Mouse (Mus musculus) liver, embryonic 13.5 days (tissue): ENCODE measurements around the gene Dok5. TPM values are rescaled to one million over a fixed set of nuclear protein-coding genes. Genes with fewer than 3 reads are reported as not detected.
A peak's percentile ranks its signal among the peaks of the same experiment; 100 is the strongest.

Experiments
- ATAC-seq: fragments of 200-750 bp; cut with Nextera tagmentation; 2 replicates; pipeline ENCODE4 v1.8.0; 2017; ENCODE audit warnings: low read depth, mild to moderate bottlenecking, moderate number of reproducible peaks, moderate library complexity
- DNase-seq: peaks from one replicate; pipeline ENCODE4 v3.0.0; 2022
- H3K27ac ChIP-seq: fragments of 300-500 bp; sonication (generic); 2 replicates; pipeline ENCODE4 v1.5.1; 2015; ENCODE audit warnings: moderate library complexity, mild to moderate bottlenecking, inconsistent platforms
- H3K27me3 ChIP-seq: fragments of 300-500 bp; sonication (generic); 2 replicates; pipeline ENCODE4 v1.6.1; 2015; ENCODE audit warnings: mild to moderate bottlenecking, inconsistent platforms
- H3K36me3 ChIP-seq: fragments of 300-500 bp; sonication (generic); 2 replicates; pipeline ENCODE4 v1.6.1; 2015; ENCODE audit warnings: mild to moderate bottlenecking, inconsistent platforms
- H3K4me1 ChIP-seq: fragments of 300-500 bp; sonication (generic); replicated peaks from 2 replicates; pipeline ENCODE4 v1.6.1; 2015; ENCODE audit warnings: inconsistent platforms
- H3K4me2 ChIP-seq: fragments of 300-500 bp; sonication (generic); 2 replicates; pipeline ENCODE4 v1.6.1; 2015; ENCODE audit warnings: inconsistent platforms, mild to moderate bottlenecking, moderate library complexity
- H3K4me3 ChIP-seq: fragments of 300-500 bp; sonication (generic); replicated peaks from 2 replicates; pipeline ENCODE4 v1.5.1; 2015; ENCODE audit warnings: mild to moderate bottlenecking, inconsistent platforms
- H3K9ac ChIP-seq: fragments of 300-500 bp; sonication (generic); 2 replicates; pipeline ENCODE4 v1.6.1; 2015; ENCODE audit warnings: mild to moderate bottlenecking, inconsistent platforms
- H3K9me3 ChIP-seq: fragments of 300-500 bp; sonication (generic); replicated peaks from 2 replicates; pipeline ENCODE4 v1.6.1; 2016; ENCODE audit warnings: inconsistent platforms
- WGBS: fragments of 180-500 bp; shearing (Covaris S2); methylation state at CpG from one replicate; pipeline ENCODE4 v1.1.7; 2015; ENCODE audit not compliant: insufficient replicate concordance; 5-methylcytosine and 5-hydroxymethylcytosine counted together
- polyA plus RNA-seq: library from polyadenylated mRNA; unstranded; fragments of >200 nt; fragmentation: Nextera tagmentation; extraction: Ambion mirVana; gene quantifications from 2 replicates; pipeline ENCODE4 v1.2.1, GENCODE M21; 2015

Gene Dok5
- polyA plus RNA-seq, 1 experiment from 2014 or later, result 0.47 TPM

- Histone ChIP-seq H3K27ac (no peak overlapping the region), H3K4me2 (no peak overlapping the region), H3K27me3 (no peaks in the 10 kb centered on the region), H3K9me3 (peaks cover 5% of the 10 kb centered on the region; the same call in 1 of the 2 replicates), H3K36me3 (no peaks in the 10 kb centered on the region), H3K9ac (no peak overlapping the region), H3K4me1 (no peaks in the 10 kb centered on the region), H3K4me3 (no peak overlapping the region)
- no peak for ATAC-seq
- 67% methylated on average over 9 of the region's 9 CpGs for WGBS
- DNase-seq, result no peak
Measured at GRCm38 (mm10) chr2:170862799-170863198, 131.2 kb downstream of the Dok5 start.

GRCm38 (mm10) chr2:170863201-170863600, 131.6 kb downstream of the Dok5 start:
- H3K27ac ChIP-seq, result no peak overlapping the region
- 80% methylated on average over 10 of the region's 10 CpGs for WGBS
- peaks cover 5% of the 10 kb centered on the region; the same call in 1 of the 2 replicates for H3K9me3 ChIP-seq
- DNase-seq (no peak), ATAC-seq (no peak)
- H3K4me2 ChIP-seq, result no peak overlapping the region
- H3K4me1 ChIP-seq, result no peaks in the 10 kb centered on the region
- no peaks in the 10 kb centered on the region for H3K36me3 ChIP-seq
- H3K9ac ChIP-seq, result no peak overlapping the region
- no peaks in the 10 kb centered on the region for H3K27me3 ChIP-seq
- H3K4me3 ChIP-seq, result no peak overlapping the region

- peaks cover 5% of the 10 kb centered on the region; the same call in 1 of the 2 replicates for H3K9me3 ChIP-seq
- no peak overlapping the region for H3K27ac ChIP-seq
- H3K4me1 ChIP-seq, result no peaks in the 10 kb centered on the region
- H3K4me3 ChIP-seq, result no peak overlapping the region
- DNase-seq (no peak), ATAC-seq (no peak)
- H3K27me3 ChIP-seq, result no peaks in the 10 kb centered on the region
- no peak overlapping the region for H3K9ac ChIP-seq
- 58% methylated on average over 5 of the region's 5 CpGs for WGBS
- no peak overlapping the region for H3K4me2 ChIP-seq
- no peaks in the 10 kb centered on the region for H3K36me3 ChIP-seq
Measured at GRCm38 (mm10) chr2:170864043-170864442, 132.4 kb downstream of the Dok5 start.

- no peak overlapping the region for H3K4me2 ChIP-seq
- H3K4me3 ChIP-seq, result no peak overlapping the region
- peaks cover 5% of the 10 kb centered on the region; the same call in 1 of the 2 replicates for H3K9me3 ChIP-seq
- no peak for ATAC-seq
- no peak for DNase-seq
- no peaks in the 10 kb centered on the region for H3K36me3 ChIP-seq
- no peaks in the 10 kb centered on the region for H3K27me3 ChIP-seq
- H3K27ac ChIP-seq, result no peak overlapping the region
- WGBS, result 74% methylated on average over 6 of the region's 6 CpGs
- H3K4me1 ChIP-seq, result no peaks in the 10 kb centered on the region
- no peak overlapping the region for H3K9ac ChIP-seq
Measured at GRCm38 (mm10) chr2:170864820-170865219, 133.2 kb downstream of the Dok5 start.

GRCm38 (mm10) chr2:170870566-170870965, 139.0 kb downstream of the Dok5 start:
- H3K9me3 ChIP-seq, result no peaks in the 10 kb centered on the region
- ATAC-seq, result no peak
- H3K36me3 ChIP-seq, result no peaks in the 10 kb centered on the region
- H3K27ac ChIP-seq, result no peak overlapping the region
- H3K27me3 ChIP-seq, result no peaks in the 10 kb centered on the region
- H3K9ac ChIP-seq, result no peak overlapping the region
- H3K4me1 ChIP-seq, result no peaks in the 10 kb centered on the region
- WGBS, result 72% methylated on average over 15 of the region's 15 CpGs
- no peak overlapping the region for H3K4me3 ChIP-seq
- no peak overlapping the region for H3K4me2 ChIP-seq
- no peak for DNase-seq

- Histone ChIP-seq H3K9ac (no peak overlapping the region), H3K9me3 (no peaks in the 10 kb centered on the region), H3K4me1 (no peaks in the 10 kb centered on the region), H3K36me3 (no peaks in the 10 kb centered on the region), H3K4me2 (no peak overlapping the region), H3K27ac (no peak overlapping the region), H3K27me3 (no peaks in the 10 kb centered on the region), H3K4me3 (no peak overlapping the region)
- no peak for DNase-seq
- no peak for ATAC-seq
- 64% methylated on average over 3 of the region's 3 CpGs for WGBS
Measured at GRCm38 (mm10) chr2:170871469-170871868, 139.9 kb downstream of the Dok5 start.

GRCm38 (mm10) chr2:170873382-170873781, 141.8 kb downstream of the Dok5 start:
- 14% methylated on average over 8 of the region's 8 CpGs for WGBS
- Histone ChIP-seq H3K27ac (no peak overlapping the region), H3K27me3 (no peaks in the 10 kb centered on the region), H3K9ac (no peak overlapping the region), H3K4me3 (no peak overlapping the region), H3K4me1 (no peaks in the 10 kb centered on the region), H3K4me2 (no peak overlapping the region), H3K36me3 (no peaks in the 10 kb centered on the region), H3K9me3 (no peaks in the 10 kb centered on the region)
- ATAC-seq, result no peak
- peak; percentile 23 for DNase-seq

- 2% methylated on average over 4 of the region's 4 CpGs for WGBS
- H3K27ac ChIP-seq, result no peak overlapping the region
- H3K27me3 ChIP-seq, result 0 out of 2 replicates have a peak, but pooled peaks cover 10% of the 10 kb centered on the region
- H3K9me3 ChIP-seq, result no peaks in the 10 kb centered on the region
- peak; percentile 6 for DNase-seq
- no peaks in the 10 kb centered on the region for H3K4me1 ChIP-seq
- H3K36me3 ChIP-seq, result no peaks in the 10 kb centered on the region
- H3K4me2 ChIP-seq, result no peak overlapping the region
- no peak overlapping the region for H3K4me3 ChIP-seq
- no peak for ATAC-seq
- no peak overlapping the region for H3K9ac ChIP-seq
Measured at GRCm38 (mm10) chr2:170877515-170877914, 145.9 kb downstream of the Dok5 start.

GRCm38 (mm10) chr2:170877936-170878335, 146.3 kb downstream of the Dok5 start:
- Histone ChIP-seq H3K9ac (no peak overlapping the region), H3K27me3 (0 out of 2 replicates have a peak, but pooled peaks cover 10% of the 10 kb centered on the region)

GRCm38 (mm10) chr2:170884209-170884801, 152.7 kb downstream of the Dok5 start:
- WGBS, result 38% methylated on average over 4 of the region's 4 CpGs
- Histone ChIP-seq H3K4me1 (no peaks in the 10 kb centered on the region), H3K36me3 (no peaks in the 10 kb centered on the region), H3K27ac (no peak overlapping the region), H3K9me3 (no peaks in the 10 kb centered on the region), H3K4me2 (no peak overlapping the region), H3K4me3 (no peak overlapping the region), H3K27me3 (0 out of 2 replicates have a peak, but pooled peaks cover 6% of the 10 kb centered on the region), H3K9ac (no peak overlapping the region)
- DNase-seq (no peak), ATAC-seq (no peak)

More at GRCm38 (mm10) chr2:170877936-170878335, 146.3 kb downstream of the Dok5 start:
- 49% methylated on average over 5 of the region's 5 CpGs for WGBS
- no peaks in the 10 kb centered on the region for H3K36me3 ChIP-seq
- no peak overlapping the region for H3K27ac ChIP-seq
- no peaks in the 10 kb centered on the region for H3K9me3 ChIP-seq
- H3K4me1 ChIP-seq, result no peaks in the 10 kb centered on the region
- DNase-seq (no peak), ATAC-seq (no peak)
- no peak overlapping the region for H3K4me3 ChIP-seq
- no peak overlapping the region for H3K4me2 ChIP-seq

GRCm38 (mm10) chr2:170887984-170888383, 156.4 kb downstream of the Dok5 start:
- Histone ChIP-seq H3K9me3 (no peaks in the 10 kb centered on the region), H3K36me3 (no peaks in the 10 kb centered on the region), H3K27me3 (no peaks in the 10 kb centered on the region), H3K4me1 (no peaks in the 10 kb centered on the region), H3K27ac (no peak overlapping the region), H3K9ac (no peak overlapping the region), H3K4me2 (no peak overlapping the region), H3K4me3 (no peak overlapping the region)
- 27% methylated on average over 9 of the region's 9 CpGs for WGBS
- DNase-seq (no peak), ATAC-seq (no peak)

GRCm38 (mm10) chr2:170895096-170895495, 163.5 kb downstream of the Dok5 start:
- H3K36me3 ChIP-seq, result no peaks in the 10 kb centered on the region
- ATAC-seq (no peak), DNase-seq (no peak)
- H3K4me1 ChIP-seq, result no peaks in the 10 kb centered on the region
- 63% methylated on average over 8 of the region's 8 CpGs for WGBS
- no peak overlapping the region for H3K9ac ChIP-seq
- H3K4me2 ChIP-seq, result no peak overlapping the region
- H3K27ac ChIP-seq, result no peak overlapping the region
- H3K4me3 ChIP-seq, result no peak overlapping the region
- no peaks in the 10 kb centered on the region for H3K27me3 ChIP-seq
- no peaks in the 10 kb centered on the region for H3K9me3 ChIP-seq
